ENCODE assay signal across 22 mouse cellular contexts in genomic region chr6:48435706-48436349, GRCm38 (mm10). TPM values are rescaled to one million over a fixed set of nuclear protein-coding genes. Genes with fewer than 3 reads are reported as not detected.
DNase-seq lines count a peak whose midpoint lies in the region; ATAC-seq and TF ChIP-seq lines count a peak whose summit lies in the region.
"Had no signal": no experiment of that assay in that cellular context is flagged by ENCODE, and none has a peak within 500 bp of the region (broad histone marks: within the 10 kb centered on the region; RNA-seq: fewer than 3 reads in every experiment).

No protein-coding gene starts in this region.

- no peak for DNase-seq in frontal cortex, postnatal 25 days (ENCODE audit: low spot score in 2 of 2)
- DNase-seq in brain, adult 2 months (ENCODE audit: low read depth, low spot score): peak; percentile 43
- DNase-seq in kidney, adult 2 months: peak; percentile 51
- DNase-seq in kidney, postnatal 36 days: peak; percentile 38 to 60
- DNase-seq in urinary bladder, postnatal 10 days (ENCODE audit: low spot score): no peak
- no peak for DNase-seq in thymus, postnatal 10 days (ENCODE audit: low spot score in 2 of 2)
- no peak for DNase-seq in spleen, adult 12 weeks (ENCODE audit: low spot score)
- DNase-seq: cerebellum, postnatal 25 days; gastrocnemius, postnatal 36 days; heart, postnatal 10 days; layer of hippocampus, adult 9-11 months; lung, adult 18-20 months; right cerebral cortex, postnatal 25 days; thymus, postnatal 25 days had no signal

- H3K27me3 ChIP-seq in kidney, adult 2 months (replicated peaks; ENCODE audit: control insufficient read depth, insufficient read depth, low read length): no peaks in the 10 kb centered on the region
- H3K27me3 ChIP-seq: Patski had no signal

- H3K36me3 ChIP-seq in kidney, adult 2 months (ENCODE audit: control insufficient read depth, insufficient read depth, low read length): 0 out of 2 replicates have a peak, but pooled peaks cover 1% of the 10 kb centered on the region

- WGBS in kidney, adult 2 months: 44% methylated on average over 5 of the region's 5 CpGs

- no peak for TF ChIP-seq POLR2A in kidney, adult 2 months (IDR thresholded peaks at IDR 0.05; ENCODE audit: low read depth, low read length)

- H3K4me1 ChIP-seq in kidney, adult 2 months (ENCODE audit: control insufficient read depth, insufficient read depth, low read length): peaks cover 42% of the 10 kb centered on the region

- ATAC-seq in frontal cortex, adult (ENCODE audit: low TSS enrichment): peak; percentile 51
- ATAC-seq: activated CD4-positive, CD25-positive, alpha-beta regulatory T cell, adult 4 months; inflammation-experienced regulatory T-cells, adult 6 months; Patski had no signal

- H3K4me3 ChIP-seq in kidney, adult 2 months (ENCODE audit: insufficient read depth, low read depth, low read length): no peak overlapping the region
- H3K4me3 ChIP-seq: heart, embryonic 10.5 days; hindbrain, embryonic 12.5 days; limb, embryonic 15.5 days; midbrain, embryonic 12.5 days had no signal

- peak overlapping the region; percentile 77 for H3K27ac ChIP-seq in kidney, adult 2 months (ENCODE audit: insufficient read depth, low read depth, low read length)
- H3K27ac ChIP-seq: heart, embryonic 10.5 days; hindbrain, embryonic 12.5 days; limb, embryonic 15.5 days; midbrain, embryonic 12.5 days had no signal

- no peak for TF ChIP-seq CTCF in kidney, adult 2 months (conservative IDR thresholded peaks at IDR 0.05; ENCODE audit: insufficient read depth, insufficient read length, low read depth, low read length)

RNA-seq across cellular contexts. Expression of gene Zfp467, which starts 9.8 kb away (rescaled TPM):
- polyA plus RNA-seq in kidney, adult 2 months (2012; rRNA removed): 67.0 and 80.0 TPM in 2 replicates

RNA-seq across cellular contexts. Expression of gene Sspo, which starts 12.2 kb away (rescaled TPM):
- 1.5 and 1.9 TPM in 2 replicates for polyA plus RNA-seq in kidney, adult 2 months (2012; rRNA removed)

RNA-seq across cellular contexts. Expression of gene Krba1, which starts 40.4 kb away (rescaled TPM):
- 16.7 and 22.1 TPM in 2 replicates for polyA plus RNA-seq in kidney, adult 2 months (2012; rRNA removed)

Comparison
In these comparisons a context has a peak if more than half of its experiments do, and no peak if none do; other contexts are left out.
1. DNase-seq: peak in brain, adult 2 months (single experiment), kidney, adult 2 months (single experiment) and kidney, postnatal 36 days (2 of 2); none in frontal cortex, postnatal 25 days (0 of 2), urinary bladder, postnatal 10 days (single experiment), thymus, postnatal 10 days (0 of 2) and spleen, adult 12 weeks (single experiment).